Mouse (Mus musculus): ENCODE measurements around the gene Cacna2d4.

DNA sequence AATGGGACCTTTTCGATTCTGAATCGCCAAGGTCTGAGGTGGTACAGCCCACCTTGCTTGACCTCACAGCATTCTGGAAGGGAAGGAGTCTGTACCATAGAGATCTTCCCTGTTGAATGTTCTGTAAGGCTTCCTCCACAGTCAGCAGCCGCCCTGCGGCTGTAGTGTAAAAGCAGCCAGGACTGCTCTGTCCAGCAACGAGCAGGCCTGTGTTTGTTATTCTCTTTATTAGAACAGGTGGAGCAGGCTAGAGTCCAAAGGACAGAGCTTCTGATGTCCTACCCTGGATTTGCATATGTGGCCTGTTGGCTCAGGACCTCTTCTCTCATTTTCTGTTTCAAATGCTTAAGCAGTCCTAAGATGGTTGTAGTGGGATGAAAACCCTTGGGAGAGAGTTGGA is 36.0 kb upstream of the Cacna2d4 start:
- TF ChIP-seq POLR2A (IDR thresholded peaks at IDR 0.05; ENCODE audit: borderline replicate concordance, low read depth, low read length), result no peak
- TF ChIP-seq CTCF (IDR thresholded peaks at IDR 0.05; ENCODE audit: low read depth, low read length), result no peak
